Mouse (Mus musculus) testis, postnatal 14 days (tissue): ENCODE measurements around the gene Negr1.

Source experiments
- DNase-seq: peaks from one replicate; pipeline ENCODE4 v3.0.0; 2021; ENCODE audit warnings: low spot score

The Negr1 gene

DNA sequence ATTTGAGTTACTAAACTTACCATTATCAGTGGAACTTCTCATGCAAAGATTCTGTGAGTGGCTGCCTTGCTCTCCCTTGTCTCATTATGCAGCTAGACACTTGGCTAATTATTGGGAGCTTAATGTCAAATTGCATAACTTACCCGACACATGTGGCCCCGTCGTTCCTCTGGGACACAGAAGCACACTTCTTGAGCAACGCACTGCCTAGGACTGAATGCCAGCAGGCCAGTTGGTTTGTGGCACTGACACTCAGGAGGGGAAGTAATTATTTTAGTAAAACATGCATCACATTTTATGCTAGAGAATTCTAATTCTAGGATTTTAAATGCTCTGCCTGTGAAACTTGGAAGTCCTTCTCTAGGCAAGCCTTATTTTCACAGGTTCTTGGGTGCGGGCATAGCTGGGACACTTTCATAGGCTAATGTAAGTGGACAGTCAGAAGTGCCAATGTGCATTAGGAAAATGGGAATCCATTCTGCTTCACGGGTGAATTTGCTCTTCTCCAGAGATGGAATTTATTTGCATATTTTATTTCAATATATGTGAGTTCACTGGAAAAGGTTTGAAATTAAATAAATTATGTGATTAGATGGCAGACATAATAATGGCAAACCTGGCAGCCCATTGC is 234.6 kb downstream of the Negr1 start:
- no peak for DNase-seq

DNA sequence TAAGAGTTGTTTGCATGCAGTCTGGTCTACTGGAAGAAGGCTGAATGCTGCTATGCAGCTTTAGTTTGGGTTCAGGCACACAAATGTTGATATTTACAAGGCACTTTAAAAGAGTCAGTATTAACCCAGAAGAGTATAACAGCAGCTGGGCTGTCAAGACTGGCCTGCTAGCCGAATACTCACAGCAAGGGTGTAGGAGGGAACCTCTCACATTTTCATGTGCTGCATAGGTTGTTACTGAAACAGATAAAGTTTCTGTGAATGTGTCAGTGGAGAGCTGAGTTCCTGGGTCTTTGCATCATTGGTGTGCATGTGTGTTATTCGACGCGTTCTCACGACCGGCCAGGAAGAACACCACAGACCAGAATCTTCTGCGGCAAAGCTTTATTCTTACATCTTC is 237.6 kb downstream of the Negr1 start:
- DNase-seq = no peak

- no peak for DNase-seq
Observed at GRCm38 (mm10) chr3:156809836-156810235, 248.2 kb downstream of the Negr1 start.

- no peak for DNase-seq
Observed at GRCm38 (mm10) chr3:156816938-156817337, 255.3 kb downstream of the Negr1 start.

- no peak for DNase-seq
Observed at GRCm38 (mm10) chr3:156817452-156817851, 255.9 kb downstream of the Negr1 start.

DNA sequence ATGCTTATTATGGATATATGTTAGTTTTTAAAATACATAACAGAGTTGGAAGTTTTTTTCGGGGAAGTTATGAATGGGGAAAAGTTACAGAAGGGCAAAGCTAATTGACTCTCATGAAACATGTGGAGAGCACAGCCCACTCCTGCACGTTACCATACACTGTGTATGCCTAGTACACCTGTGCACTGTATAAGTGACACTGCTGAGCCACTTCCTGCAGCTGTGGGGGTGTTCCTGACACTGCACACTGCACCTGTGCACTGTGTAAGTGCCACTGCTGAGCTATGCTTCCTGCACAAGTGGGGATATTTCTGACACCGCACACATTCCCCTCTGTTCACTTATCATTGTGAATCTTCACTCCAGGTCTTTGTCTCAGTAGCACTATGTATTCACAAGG is 261.4 kb downstream of the Negr1 start:
- no peak for DNase-seq

GRCm38 (mm10) chr3:156833920-156834319 is 272.3 kb downstream of the Negr1 start:
- no peak for DNase-seq

DNA sequence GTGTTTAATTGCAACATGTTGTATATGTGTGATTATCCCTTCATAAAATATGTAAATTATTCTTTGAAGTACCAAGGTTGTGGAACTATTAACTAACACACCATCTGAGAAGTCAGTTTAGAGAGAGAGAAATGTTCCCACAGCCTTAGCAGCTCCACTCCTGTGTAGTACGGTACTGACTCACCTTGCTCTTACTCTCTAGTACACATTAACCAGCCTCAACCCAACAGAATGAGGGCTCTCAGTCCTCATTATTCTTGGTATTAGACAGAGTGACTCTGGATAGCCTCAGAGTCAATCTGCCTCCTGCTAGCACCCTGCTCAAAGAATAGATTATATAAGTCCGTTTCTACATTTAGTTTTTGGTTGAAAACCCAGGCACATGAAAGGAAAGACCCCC is 277.0 kb downstream of the Negr1 start:
- DNase-seq = no peak

GRCm38 (mm10) chr3:156848385-156848784 is 286.8 kb downstream of the Negr1 start:
- DNase-seq = no peak

DNA sequence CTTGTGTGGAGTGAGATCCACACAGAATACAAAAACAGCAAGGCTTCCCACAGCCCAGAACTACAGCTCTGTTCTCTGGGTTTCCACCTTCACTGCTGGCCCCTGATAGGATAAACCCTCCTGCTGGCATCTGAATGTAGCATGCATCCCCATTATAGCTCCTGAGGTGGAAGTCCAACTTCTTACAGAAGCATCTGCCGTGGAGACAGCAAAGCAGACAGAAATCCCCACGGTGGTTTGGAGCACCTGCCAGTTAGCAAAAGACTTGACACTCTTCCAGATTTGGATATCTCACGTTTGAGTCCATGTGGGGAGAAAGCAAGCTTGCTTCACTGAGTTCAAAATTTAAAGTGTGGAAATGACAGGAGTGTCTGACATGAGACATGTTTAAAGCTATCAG is 290.3 kb downstream of the Negr1 start:
- DNase-seq = no peak

DNA sequence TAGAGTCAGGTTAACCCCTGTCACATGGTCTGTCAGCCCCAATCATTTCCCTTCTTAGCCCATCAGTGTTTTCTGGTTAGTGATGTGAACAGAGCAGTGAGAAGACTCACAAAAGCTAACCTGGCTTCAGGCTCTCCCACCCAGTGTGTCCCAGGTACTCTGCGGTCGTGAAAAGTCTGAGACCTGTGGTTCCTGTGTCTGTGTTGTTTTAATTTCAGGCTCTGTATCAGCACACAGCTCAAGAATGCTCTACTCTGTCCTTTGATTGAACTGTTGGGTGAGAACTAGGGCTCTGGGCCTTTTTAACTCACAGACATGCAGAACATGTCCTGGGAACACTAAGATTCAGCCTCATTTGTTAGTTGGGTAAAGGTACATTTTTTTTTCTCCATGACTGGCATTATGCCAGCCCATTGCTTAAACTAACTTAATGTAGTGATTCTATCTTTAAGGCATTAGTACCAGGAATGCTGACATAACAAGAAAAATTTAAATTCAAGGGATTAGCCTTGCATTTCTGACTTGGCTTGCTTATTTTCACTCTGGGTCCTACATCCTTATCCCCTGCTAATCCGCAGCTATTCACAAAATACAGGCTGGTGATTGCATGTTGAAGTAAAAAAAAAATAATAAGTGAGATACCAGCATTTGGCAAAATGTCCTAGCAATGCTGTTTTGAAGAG is 308.8 kb downstream of the Negr1 start:
- no peak for DNase-seq

- no peak for DNase-seq
Observed at GRCm38 (mm10) chr3:156870922-156871257, 309.3 kb downstream of the Negr1 start.

GRCm38 (mm10) chr3:156871641-156872196 is 310.1 kb downstream of the Negr1 start:
- DNase-seq = no peak

GRCm38 (mm10) chr3:156876551-156876950 is 315.0 kb downstream of the Negr1 start:
- no peak for DNase-seq

DNA sequence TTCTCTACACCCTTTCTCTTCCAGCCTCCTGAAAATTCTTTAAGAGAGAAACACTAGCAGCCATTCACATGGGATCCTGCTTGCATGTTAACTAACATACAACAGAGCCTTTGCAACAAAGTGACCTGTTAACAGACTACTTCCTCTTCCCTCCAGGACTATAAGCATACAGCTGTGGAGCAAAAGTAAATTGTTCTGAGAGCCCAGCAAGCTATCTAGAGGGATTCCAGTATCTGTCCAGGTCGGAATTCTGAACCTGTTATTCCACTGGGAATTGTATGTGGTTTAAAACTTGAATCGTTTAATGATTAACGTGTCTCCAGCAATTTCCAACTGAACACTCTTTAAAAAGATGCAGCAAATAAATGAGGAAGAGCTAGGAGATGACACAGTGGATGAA is 320.5 kb downstream of the Negr1 start:
- DNase-seq = no peak

DNA sequence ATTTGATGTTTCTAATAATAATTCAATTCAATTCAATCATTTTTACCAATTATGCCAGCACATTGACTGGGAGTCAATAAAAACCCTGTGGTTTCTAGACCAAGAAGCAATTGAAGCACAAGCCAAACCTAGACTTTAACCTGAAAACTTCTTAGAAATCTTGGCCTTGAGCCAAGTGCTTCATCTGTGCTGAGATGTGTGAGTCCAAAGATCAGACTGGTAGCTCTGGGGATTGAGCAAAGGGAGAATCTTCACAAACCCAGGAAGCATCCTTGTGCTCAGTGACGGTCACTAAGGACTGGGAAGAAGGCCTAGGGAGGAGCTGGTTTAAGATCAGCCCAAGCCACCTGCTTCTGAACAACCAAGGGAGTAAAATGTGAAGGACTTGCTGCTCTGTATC is 322.3 kb downstream of the Negr1 start:
- no peak for DNase-seq

- DNase-seq = no peak
Observed at GRCm38 (mm10) chr3:156885689-156886088, 324.1 kb downstream of the Negr1 start.

DNA sequence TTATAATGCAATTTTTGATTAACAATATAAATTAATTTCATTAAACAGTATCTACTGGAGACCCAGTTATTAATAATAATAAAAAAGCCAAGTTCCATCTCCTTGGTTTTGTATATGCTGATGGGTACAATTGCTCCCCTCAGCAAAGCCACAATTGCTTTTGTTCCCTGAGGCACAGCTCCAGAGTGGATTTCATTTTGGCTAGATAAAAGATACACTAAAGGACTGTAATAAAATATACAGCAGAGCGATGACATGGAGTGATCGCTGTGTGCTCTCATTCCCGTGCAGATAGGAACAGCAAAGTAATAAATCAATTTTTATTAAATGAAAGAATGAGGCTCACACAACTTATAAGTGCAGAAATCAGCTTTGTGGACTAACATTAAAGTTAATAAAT is 325.3 kb downstream of the Negr1 start:
- DNase-seq = no peak

DNA sequence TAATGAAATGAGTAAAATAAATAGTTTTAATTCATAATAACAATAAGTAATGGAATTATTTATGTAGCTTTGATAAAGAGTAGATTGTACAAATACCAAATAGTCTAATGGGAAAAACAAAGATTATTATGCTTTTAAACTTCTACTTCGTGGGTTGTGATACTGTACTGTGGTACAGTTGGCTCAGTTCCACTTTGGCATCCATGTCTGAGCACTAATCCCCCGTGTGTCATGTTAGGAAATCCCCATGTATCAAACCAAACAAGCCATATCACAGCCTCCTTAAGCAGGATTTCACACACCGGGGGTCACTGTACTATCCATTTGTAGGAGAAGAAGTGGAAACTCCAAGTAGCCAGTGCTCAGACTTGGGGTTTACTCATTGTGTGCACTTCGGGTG is 329.4 kb downstream of the Negr1 start:
- no peak for DNase-seq

GRCm38 (mm10) chr3:156895322-156895721 is 333.7 kb downstream of the Negr1 start:
- DNase-seq = no peak

- no peak for DNase-seq
Observed at GRCm38 (mm10) chr3:156896106-156896505, 334.5 kb downstream of the Negr1 start.

DNA sequence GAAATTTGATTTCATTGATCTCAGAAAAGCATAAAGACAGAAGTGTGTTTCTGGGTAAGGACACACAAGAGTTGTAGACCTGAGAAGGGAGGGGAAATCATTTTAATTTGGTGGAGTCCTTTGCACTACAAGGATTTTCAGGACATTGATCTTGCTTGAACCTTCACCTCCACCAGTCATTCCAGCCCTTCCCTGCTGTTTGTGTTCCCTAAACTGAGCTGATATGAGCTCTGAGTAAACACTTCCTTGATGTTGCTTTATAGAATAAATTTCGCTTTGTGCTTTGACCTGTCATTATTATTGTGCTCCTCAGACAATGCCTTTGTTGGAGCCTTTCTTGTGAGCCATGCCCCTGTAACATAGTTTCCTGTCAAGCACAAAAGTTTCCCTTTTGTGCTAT is 335.0 kb downstream of the Negr1 start:
- no peak for DNase-seq

GRCm38 (mm10) chr3:156901140-156901539 is 339.5 kb downstream of the Negr1 start:
- DNase-seq = no peak
